Mouse (Mus musculus) cerebellum, postnatal 36 days (tissue): Measurements from ENCODE around the gene Gdpd3.
"Not testable (repeated sequence)": the region's sequence is repeated elsewhere in the genome, so short reads cannot be mapped to it uniquely, and the experiment has no call there.

Experiments
- DNase-seq, 2 experiments: peaks; one replicate each; pipeline ENCODE4 v3.0.0; 2021 to 2022; ENCODE audit warnings: mixed read lengths in 2 of 2

Gdpd3 gene

GRCm38 (mm10) chr7:126766201-126766600 is at the start of gene Gdpd3:
Gene Gdpd3 (plus strand): TSS chr7:126766334.
- DNase-seq = no peak

- no peak for DNase-seq
These were observed 48.6 kb upstream of the Gdpd3 start for GRCm38 (mm10) chr7:126717566-126717965.

- no peak for DNase-seq
These were observed 47.3 kb upstream of the Gdpd3 start for GRCm38 (mm10) chr7:126718787-126719337.

GRCm38 (mm10) chr7:126721635-126722034 is 44.5 kb upstream of the Gdpd3 start:
- no peak for DNase-seq

GRCm38 (mm10) chr7:126725077-126725476 is 41.1 kb upstream of the Gdpd3 start:
- DNase-seq = no peak

GRCm38 (mm10) chr7:126725667-126726066 is 40.5 kb upstream of the Gdpd3 start:
- no peak for DNase-seq

GRCm38 (mm10) chr7:126730256-126730789 is 35.8 kb upstream of the Gdpd3 start:
- DNase-seq = not testable (repeated sequence)

- DNase-seq = no peak
These were observed 30.0 kb upstream of the Gdpd3 start for GRCm38 (mm10) chr7:126736122-126736521.

GRCm38 (mm10) chr7:126739551-126739950 is 26.6 kb upstream of the Gdpd3 start:
- DNase-seq = no peak

- no peak for DNase-seq
These were observed 25.9 kb upstream of the Gdpd3 start for GRCm38 (mm10) chr7:126740132-126740735.

GRCm38 (mm10) chr7:126740977-126741376 is 25.2 kb upstream of the Gdpd3 start:
- DNase-seq = no peak

GRCm38 (mm10) chr7:126741452-126741851 is 24.7 kb upstream of the Gdpd3 start:
- no peak for DNase-seq

- DNase-seq = no peak
These were observed 24.1 kb upstream of the Gdpd3 start for GRCm38 (mm10) chr7:126741964-126742482.

- no peak for DNase-seq
These were observed 20.1 kb upstream of the Gdpd3 start for GRCm38 (mm10) chr7:126746066-126746465.

GRCm38 (mm10) chr7:126746798-126747197 is 19.3 kb upstream of the Gdpd3 start:
- DNase-seq = no peak

GRCm38 (mm10) chr7:126748824-126749223 is 17.3 kb upstream of the Gdpd3 start:
- no peak for DNase-seq

- no peak for DNase-seq
These were observed 16.4 kb upstream of the Gdpd3 start for GRCm38 (mm10) chr7:126749582-126750343.

GRCm38 (mm10) chr7:126754866-126755265 is 11.3 kb upstream of the Gdpd3 start:
- peak; percentile 80 to 85 for DNase-seq

GRCm38 (mm10) chr7:126758539-126758938 is 7.6 kb upstream of the Gdpd3 start:
- no peak for DNase-seq

- DNase-seq = peak; percentile 87 to 89
These were observed 7.0 kb upstream of the Gdpd3 start, which contains the start of gene Mapk3 for GRCm38 (mm10) chr7:126759050-126759671. Gene Mapk3 (plus strand): TSS chr7:126759601.

- DNase-seq = no peak
These were observed 6.3 kb upstream of the Gdpd3 start for GRCm38 (mm10) chr7:126759672-126760390.

GRCm38 (mm10) chr7:126760391-126760802 is 5.7 kb upstream of the Gdpd3 start:
- DNase-seq = peak; percentile 68 to 69
